Mouse (Mus musculus) limb, embryonic 12.5 days (tissue): ENCODE data around the gene Slc15a1. TPM values are rescaled to one million over a fixed set of nuclear protein-coding genes. Genes with fewer than 3 reads are reported as not detected.

Source experiments
- ATAC-seq: fragments of 200-750 bp; cut with Nextera tagmentation; 2 replicates; pipeline ENCODE4 v1.8.0; 2017; ENCODE audit warnings: low read depth, moderate TSS enrichment; ENCODE audit not compliant: insufficient number of reproducible peaks, insufficient read depth, low FRiP score, low TSS enrichment
- H3K27ac ChIP-seq: fragments of 300-500 bp; sonication (generic); 2 replicates; pipeline ENCODE4 v1.5.1; 2016; ENCODE audit warnings: mild to moderate bottlenecking, moderate library complexity
- H3K27me3 ChIP-seq: fragments of 300-500 bp; sonication (generic); 2 replicates; pipeline ENCODE4 v1.6.1; 2016; ENCODE audit warnings: mild to moderate bottlenecking, moderate library complexity
- H3K36me3 ChIP-seq: fragments of 300-500 bp; sonication (generic); 2 replicates; pipeline ENCODE4 v1.6.1; 2016; ENCODE audit warnings: mild to moderate bottlenecking, moderate library complexity
- H3K4me1 ChIP-seq: fragments of 300-500 bp; sonication (generic); replicated peaks from 2 replicates; pipeline ENCODE4 v1.6.1; 2016
- H3K4me2 ChIP-seq: fragments of 300-500 bp; sonication (generic); 2 replicates; pipeline ENCODE4 v1.6.1; 2016; ENCODE audit warnings: mild to moderate bottlenecking, moderate library complexity
- H3K4me3 ChIP-seq: fragments of 300-500 bp; sonication (generic); replicated peaks from 2 replicates; pipeline ENCODE4 v1.5.1; 2016; ENCODE audit warnings: mild to moderate bottlenecking
- H3K9ac ChIP-seq: fragments of 300-500 bp; sonication (generic); replicated peaks from 2 replicates; pipeline ENCODE4 v1.6.1; 2016; ENCODE audit warnings: mild to moderate bottlenecking, moderate library complexity
- H3K9me3 ChIP-seq: fragments of 300-500 bp; sonication (generic); 2 replicates; pipeline ENCODE4 v1.6.1; 2016; ENCODE audit warnings: mild to moderate bottlenecking, moderate library complexity
- WGBS: fragments of 180-500 bp; shearing (Covaris S2); methylation state at CpG from one replicate; pipeline ENCODE4 v1.1.7; 2016; 5-methylcytosine and 5-hydroxymethylcytosine counted together
- polyA plus RNA-seq: library from polyadenylated mRNA; unstranded; fragments of >200 nt; fragmentation: Nextera tagmentation; extraction: Ambion mirVana; gene quantifications from 2 replicates; pipeline ENCODE4 v1.2.1, GENCODE M21; 2016

Gene Slc15a1
- polyA plus RNA-seq, 1 experiment from 2014 or later: not detected

DNA sequence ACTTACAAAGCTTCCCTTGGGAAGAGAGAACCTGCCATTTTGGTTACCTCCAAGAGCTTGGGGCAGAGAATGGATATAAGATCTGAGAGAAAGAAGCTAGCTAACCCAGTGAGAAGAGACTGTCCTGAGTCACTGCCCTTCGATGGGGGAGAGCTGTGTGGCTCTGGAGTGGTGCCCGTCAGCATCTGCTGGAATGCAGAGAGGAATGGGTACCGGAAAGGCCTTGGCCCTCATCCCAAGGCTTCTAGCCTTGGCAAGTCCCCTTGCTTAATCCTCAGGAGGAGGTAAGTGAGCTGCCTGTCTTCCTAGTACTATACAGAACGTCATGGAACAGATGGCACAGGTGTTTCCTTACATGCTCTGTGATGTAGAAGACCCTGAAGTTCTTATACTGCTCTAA, 38.6 kb downstream of the Slc15a1 start:
- Histone ChIP-seq H3K4me2 (no peak overlapping the region), H3K4me3 (no peak overlapping the region), H3K9me3 (no peaks in the 10 kb centered on the region), H3K27me3 (no peaks in the 10 kb centered on the region), H3K27ac (no peak overlapping the region), H3K9ac (no peak overlapping the region), H3K4me1 (no peaks in the 10 kb centered on the region), H3K36me3 (no peaks in the 10 kb centered on the region)
- WGBS: 78% methylated on average over 4 of the region's 4 CpGs
- no peak for ATAC-seq

GRCm38 (mm10) chr14:121464318-121464717, 40.7 kb downstream of the Slc15a1 start:
- no peak for ATAC-seq
- no peak overlapping the region for H3K27ac ChIP-seq

GRCm38 (mm10) chr14:121462756-121463155, 42.3 kb downstream of the Slc15a1 start:
- no peaks in the 10 kb centered on the region for H3K4me1 ChIP-seq
- H3K9me3 ChIP-seq: peaks cover 4% of the 10 kb centered on the region; the same call in 1 of the 2 replicates
- WGBS: 89% methylated on average over 5 of the region's 5 CpGs
- no peak overlapping the region for H3K4me2 ChIP-seq
- H3K9ac ChIP-seq: no peak overlapping the region
- H3K36me3 ChIP-seq: no peaks in the 10 kb centered on the region
- H3K27me3 ChIP-seq: no peaks in the 10 kb centered on the region
- no peak for ATAC-seq
- no peak overlapping the region for H3K4me3 ChIP-seq
- no peak overlapping the region for H3K27ac ChIP-seq

More at GRCm38 (mm10) chr14:121464318-121464717, 40.7 kb downstream of the Slc15a1 start:
- H3K9ac ChIP-seq: no peak overlapping the region
- no peak overlapping the region for H3K4me2 ChIP-seq
- no peaks in the 10 kb centered on the region for H3K9me3 ChIP-seq
- WGBS: 98% methylated on average over 2 of the region's 2 CpGs
- H3K27me3 ChIP-seq: no peaks in the 10 kb centered on the region
- H3K4me3 ChIP-seq: no peak overlapping the region
- no peaks in the 10 kb centered on the region for H3K4me1 ChIP-seq
- H3K36me3 ChIP-seq: no peaks in the 10 kb centered on the region

- H3K9ac ChIP-seq: no peak overlapping the region
- ATAC-seq: no peak
- no peaks in the 10 kb centered on the region for H3K27me3 ChIP-seq
- 84% methylated on average over 3 of the region's 3 CpGs for WGBS
- H3K4me1 ChIP-seq: no peaks in the 10 kb centered on the region
- no peaks in the 10 kb centered on the region for H3K36me3 ChIP-seq
- peaks cover 4% of the 10 kb centered on the region; the same call in 1 of the 2 replicates for H3K9me3 ChIP-seq
- no peak overlapping the region for H3K4me2 ChIP-seq
- no peak overlapping the region for H3K27ac ChIP-seq
- no peak overlapping the region for H3K4me3 ChIP-seq
Measured at GRCm38 (mm10) chr14:121460966-121461365, 44.1 kb downstream of the Slc15a1 start.

- no peak overlapping the region for H3K27ac ChIP-seq
- H3K9ac ChIP-seq: no peak overlapping the region
- ATAC-seq: no peak
- 88% methylated on average over 1 of the region's 1 CpGs for WGBS
- H3K27me3 ChIP-seq: no peaks in the 10 kb centered on the region
- no peak overlapping the region for H3K4me2 ChIP-seq
- H3K9me3 ChIP-seq: peaks cover 8% of the 10 kb centered on the region
- no peaks in the 10 kb centered on the region for H3K4me1 ChIP-seq
- no peak overlapping the region for H3K4me3 ChIP-seq
- H3K36me3 ChIP-seq: no peaks in the 10 kb centered on the region
Measured at GRCm38 (mm10) chr14:121458521-121458920, 46.5 kb downstream of the Slc15a1 start.

DNA sequence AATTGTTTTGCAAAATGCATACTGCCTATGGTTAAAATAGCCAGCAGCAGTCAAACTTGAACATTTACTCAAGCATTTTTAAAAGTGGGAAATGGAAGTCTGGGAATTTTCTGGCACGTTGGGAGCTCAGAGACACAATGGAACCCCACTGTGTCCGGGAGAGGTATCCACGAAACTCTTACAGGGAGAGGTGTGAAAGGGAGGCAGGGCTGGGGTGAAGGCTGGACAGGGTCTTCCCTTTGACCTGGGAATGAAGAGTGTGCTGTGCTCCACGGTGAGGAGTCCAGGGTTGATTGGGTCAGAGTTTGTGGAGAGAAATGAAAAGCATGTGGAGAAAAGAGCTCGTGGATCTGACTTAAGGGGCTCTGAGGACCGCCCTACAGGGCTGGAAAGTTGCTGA, 47.5 kb downstream of the Slc15a1 start:
- H3K9me3 ChIP-seq: peaks cover 8% of the 10 kb centered on the region
- 53% methylated on average over 6 of the region's 6 CpGs for WGBS
- no peak for ATAC-seq
- no peaks in the 10 kb centered on the region for H3K27me3 ChIP-seq
- no peak overlapping the region for H3K27ac ChIP-seq
- H3K36me3 ChIP-seq: no peaks in the 10 kb centered on the region
- H3K4me2 ChIP-seq: no peak overlapping the region
- H3K9ac ChIP-seq: no peak overlapping the region
- H3K4me3 ChIP-seq: no peak overlapping the region
- no peaks in the 10 kb centered on the region for H3K4me1 ChIP-seq

- no peak for ATAC-seq
- Histone ChIP-seq H3K27ac (no peak overlapping the region), H3K9ac (no peak overlapping the region), H3K27me3 (no peaks in the 10 kb centered on the region), H3K36me3 (no peaks in the 10 kb centered on the region), H3K9me3 (peaks cover 8% of the 10 kb centered on the region), H3K4me2 (no peak overlapping the region), H3K4me1 (no peaks in the 10 kb centered on the region), H3K4me3 (no peak overlapping the region)
- 84% methylated on average over 11 of the region's 11 CpGs for WGBS
Measured at GRCm38 (mm10) chr14:121456416-121457285, 48.4 kb downstream of the Slc15a1 start.

GRCm38 (mm10) chr14:121455976-121456375, 49.1 kb downstream of the Slc15a1 start:
- Histone ChIP-seq H3K4me2 (no peak overlapping the region), H3K4me3 (no peak overlapping the region), H3K4me1 (no peaks in the 10 kb centered on the region), H3K9me3 (peaks cover 8% of the 10 kb centered on the region), H3K27ac (no peak overlapping the region), H3K27me3 (no peaks in the 10 kb centered on the region), H3K36me3 (no peaks in the 10 kb centered on the region), H3K9ac (no peak overlapping the region)
- ATAC-seq: no peak
- WGBS: 81% methylated on average over 15 of the region's 15 CpGs

GRCm38 (mm10) chr14:121455527-121455926, 49.5 kb downstream of the Slc15a1 start:
- Histone ChIP-seq H3K9ac (no peak overlapping the region), H3K4me3 (no peak overlapping the region), H3K36me3 (no peaks in the 10 kb centered on the region), H3K4me2 (no peak overlapping the region), H3K4me1 (no peaks in the 10 kb centered on the region), H3K27me3 (no peaks in the 10 kb centered on the region), H3K27ac (no peak overlapping the region), H3K9me3 (peaks cover 8% of the 10 kb centered on the region)
- no peak for ATAC-seq
- WGBS: 7% methylated on average over 6 of the region's 6 CpGs

DNA sequence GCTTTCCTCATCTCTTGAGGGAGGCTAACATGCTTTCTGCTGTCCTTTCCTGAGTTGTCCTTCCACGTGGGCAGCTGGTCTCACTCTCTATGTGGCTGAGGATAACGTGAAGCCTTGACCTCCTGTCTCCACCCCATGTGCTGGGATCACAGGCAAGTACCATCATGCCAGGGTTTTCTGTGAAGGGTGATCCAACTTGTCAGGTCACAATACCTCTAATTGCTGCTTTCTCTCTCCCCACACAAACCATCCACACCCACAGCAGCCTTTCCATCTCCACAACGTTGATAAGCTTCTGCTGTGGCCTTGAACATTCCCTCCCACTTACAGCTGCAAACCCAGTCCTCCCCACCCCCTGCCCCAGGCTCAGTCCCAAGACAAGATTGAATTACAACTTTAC, 51.9 kb downstream of the Slc15a1 start:
- Histone ChIP-seq H3K4me1 (no peaks in the 10 kb centered on the region), H3K36me3 (no peaks in the 10 kb centered on the region), H3K9ac (no peak overlapping the region), H3K9me3 (peaks cover 5% of the 10 kb centered on the region; the same call in 1 of the 2 replicates), H3K27ac (no peak overlapping the region), H3K4me2 (no peak overlapping the region), H3K27me3 (no peaks in the 10 kb centered on the region), H3K4me3 (no peak overlapping the region)
- ATAC-seq: no peak
- 63% methylated on average over 3 of the region's 3 CpGs for WGBS

- ATAC-seq: no peak
- Histone ChIP-seq H3K36me3 (no peaks in the 10 kb centered on the region), H3K4me1 (no peaks in the 10 kb centered on the region), H3K27ac (no peak overlapping the region), H3K4me3 (no peak overlapping the region), H3K9me3 (peaks cover 5% of the 10 kb centered on the region; the same call in 1 of the 2 replicates), H3K4me2 (no peak overlapping the region), H3K9ac (no peak overlapping the region), H3K27me3 (no peaks in the 10 kb centered on the region)
- 79% methylated on average over 6 of the region's 6 CpGs for WGBS
Measured at GRCm38 (mm10) chr14:121452227-121452626, 52.8 kb downstream of the Slc15a1 start.
